Mouse (Mus musculus): ENCODE measurements around the gene Slc47a1. TPM values are rescaled to one million over a fixed set of nuclear protein-coding genes. Genes with fewer than 3 reads are reported as not detected.

Slc47a1 gene
- polyA plus RNA-seq, 1 experiment = 6.4 TPM

- Histone ChIP-seq H3K4me3 (ENCODE audit: insufficient read depth, low read length) (no peak overlapping the region), H3K4me1 (ENCODE audit: control insufficient read depth, insufficient read depth, low read length) (no peaks in the 10 kb centered on the region), H3K27ac (ENCODE audit: insufficient read depth, low read length) (no peak overlapping the region)
- TF ChIP-seq POLR2A (IDR thresholded peaks at IDR 0.05; ENCODE audit: extremely low read depth, insufficient read depth, low read length) = no peak
- TF ChIP-seq CTCF (IDR thresholded peaks at IDR 0.05; ENCODE audit: extremely low read depth, insufficient read depth, low read length) = no peak
Observed at GRCm38 (mm10) chr11:61385725-61386124, 7.6 kb upstream of the Slc47a1 start.

DNA sequence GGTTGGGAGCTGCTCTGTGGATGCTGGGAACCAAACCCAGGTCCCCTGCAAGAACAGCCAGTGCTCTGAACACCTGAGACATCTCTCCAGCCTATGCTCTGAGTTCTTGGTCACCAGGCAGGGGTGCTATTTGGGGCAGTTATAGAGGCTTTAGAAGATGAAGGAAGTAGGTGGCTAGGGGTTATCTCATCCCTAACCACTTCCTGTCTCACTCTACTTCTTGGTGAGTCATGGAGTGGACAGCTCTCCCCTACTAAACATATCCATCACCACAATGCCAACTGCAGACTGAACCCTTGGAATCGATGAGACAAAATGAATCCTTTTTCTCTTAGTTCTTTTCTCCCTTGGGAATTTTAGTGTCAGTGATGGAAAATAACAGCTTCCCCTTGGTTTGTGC lies 3.1 kb upstream of the Slc47a1 start:
- H3K27ac ChIP-seq (ENCODE audit: insufficient read depth, low read length) = no peak overlapping the region
- H3K4me3 ChIP-seq (ENCODE audit: insufficient read depth, low read length) = no peak overlapping the region
- TF ChIP-seq CTCF (IDR thresholded peaks at IDR 0.05; ENCODE audit: extremely low read depth, insufficient read depth, low read length) = no peak
- no peak for TF ChIP-seq POLR2A (IDR thresholded peaks at IDR 0.05; ENCODE audit: extremely low read depth, insufficient read depth, low read length)
- H3K4me1 ChIP-seq (ENCODE audit: control insufficient read depth, insufficient read depth, low read length) = no peaks in the 10 kb centered on the region

DNA sequence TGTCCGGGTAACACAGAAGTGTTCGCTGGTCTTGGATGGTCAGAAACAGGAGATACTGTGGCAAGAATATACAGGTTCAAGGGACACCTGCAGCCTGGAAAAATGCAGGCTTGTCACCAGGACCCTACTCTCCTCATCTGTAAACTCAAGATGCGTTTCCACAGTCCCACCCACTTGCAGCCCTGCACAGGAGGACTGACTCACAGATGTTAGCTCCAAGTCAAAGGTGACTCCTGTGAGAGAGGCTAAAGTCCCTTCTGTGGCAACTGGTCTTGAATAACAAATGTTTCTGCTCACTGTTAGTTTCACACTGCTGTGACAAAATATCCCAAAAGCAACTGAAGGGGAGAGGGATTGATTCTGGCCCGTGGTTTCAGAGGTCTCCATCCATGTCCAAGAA lies 506 bp upstream of the Slc47a1 start:
- Histone ChIP-seq H3K4me1 (ENCODE audit: control insufficient read depth, insufficient read depth, low read length) (no peaks in the 10 kb centered on the region), H3K4me3 (ENCODE audit: insufficient read depth, low read length) (no peak overlapping the region), H3K27ac (ENCODE audit: insufficient read depth, low read length) (no peak overlapping the region)
- TF ChIP-seq POLR2A (IDR thresholded peaks at IDR 0.05; ENCODE audit: extremely low read depth, insufficient read depth, low read length) (no peak), CTCF (IDR thresholded peaks at IDR 0.05; ENCODE audit: extremely low read depth, insufficient read depth, low read length) (no peak)

DNA sequence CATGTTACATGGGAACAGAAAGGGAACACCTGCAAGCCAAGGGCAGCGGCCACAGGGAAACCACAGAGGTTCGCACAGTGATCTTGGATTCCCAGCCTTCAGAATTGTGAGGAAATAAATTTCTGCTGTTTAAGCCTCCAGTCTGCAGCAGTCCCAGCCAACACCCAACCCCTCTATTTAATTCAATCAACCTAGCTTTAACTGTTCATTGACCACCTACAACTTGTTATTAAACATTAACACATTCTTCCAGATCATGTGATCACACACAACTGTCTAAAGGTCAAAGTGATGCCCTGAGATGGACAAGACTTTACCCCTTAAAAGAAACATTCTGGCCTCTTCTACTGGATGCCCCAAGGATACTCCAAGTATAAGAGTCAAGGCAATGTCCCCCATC lies 9.5 kb downstream of the Slc47a1 start:
- no peak overlapping the region for H3K4me3 ChIP-seq (ENCODE audit: insufficient read depth, low read length)
- H3K27ac ChIP-seq (ENCODE audit: insufficient read depth, low read length) = no peak overlapping the region
- no peak for TF ChIP-seq POLR2A (IDR thresholded peaks at IDR 0.05; ENCODE audit: extremely low read depth, insufficient read depth, low read length)
- TF ChIP-seq CTCF (IDR thresholded peaks at IDR 0.05; ENCODE audit: extremely low read depth, insufficient read depth, low read length) = no peak
- no peaks in the 10 kb centered on the region for H3K4me1 ChIP-seq (ENCODE audit: control insufficient read depth, insufficient read depth, low read length)

DNA sequence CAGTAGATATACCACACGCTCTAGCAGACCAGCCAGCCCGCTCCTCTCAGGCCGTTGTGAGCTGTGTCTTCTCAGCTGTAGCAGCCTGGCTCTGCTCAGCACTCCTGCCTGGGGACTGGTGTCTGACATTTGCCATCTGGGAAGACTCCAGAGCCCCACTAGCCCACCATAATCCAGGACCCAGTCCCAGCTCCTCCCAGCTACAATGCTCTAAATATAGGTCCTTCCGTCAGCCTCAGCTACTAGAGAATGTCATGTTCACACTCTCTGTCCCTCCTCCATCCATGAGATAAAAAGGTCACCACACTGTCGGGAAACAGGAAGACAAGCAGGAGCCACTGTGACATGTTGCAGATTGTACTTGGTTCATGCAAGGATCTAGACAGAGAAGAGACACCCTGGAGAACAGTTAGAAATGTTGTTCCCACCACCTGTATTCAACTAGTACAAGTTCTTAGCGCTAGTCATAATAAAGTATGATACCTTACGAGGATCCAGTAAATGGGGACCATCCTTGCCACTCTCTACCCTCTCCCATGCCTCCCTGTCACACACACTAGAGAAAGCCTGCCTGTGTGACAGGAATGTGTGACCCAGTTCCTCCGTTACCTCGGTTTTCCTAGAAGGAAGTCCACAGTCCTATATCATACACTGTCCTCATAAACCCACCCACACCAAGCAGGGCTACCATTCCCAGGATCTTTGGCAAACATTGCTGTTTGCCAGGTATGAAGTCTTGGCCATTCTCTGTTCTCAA lies 11.4 kb downstream of the Slc47a1 start:
- Histone ChIP-seq H3K27ac (ENCODE audit: insufficient read depth, low read length) (no peak overlapping the region), H3K4me1 (ENCODE audit: control insufficient read depth, insufficient read depth, low read length) (no peaks in the 10 kb centered on the region), H3K4me3 (ENCODE audit: insufficient read depth, low read length) (no peak overlapping the region)
- TF ChIP-seq POLR2A (IDR thresholded peaks at IDR 0.05; ENCODE audit: extremely low read depth, insufficient read depth, low read length) = no peak
- TF ChIP-seq CTCF (IDR thresholded peaks at IDR 0.05; ENCODE audit: extremely low read depth, insufficient read depth, low read length) = no peak

GRCm38 (mm10) chr11:61365938-61366337 lies 12.2 kb downstream of the Slc47a1 start:
- Histone ChIP-seq H3K4me3 (ENCODE audit: insufficient read depth, low read length) (no peak overlapping the region), H3K27ac (ENCODE audit: insufficient read depth, low read length) (no peak overlapping the region), H3K4me1 (ENCODE audit: control insufficient read depth, insufficient read depth, low read length) (no peaks in the 10 kb centered on the region)
- no peak for TF ChIP-seq POLR2A (IDR thresholded peaks at IDR 0.05; ENCODE audit: extremely low read depth, insufficient read depth, low read length)
- TF ChIP-seq CTCF (IDR thresholded peaks at IDR 0.05; ENCODE audit: extremely low read depth, insufficient read depth, low read length) = no peak

GRCm38 (mm10) chr11:61364096-61364495 lies 14.0 kb downstream of the Slc47a1 start:
- Histone ChIP-seq H3K4me1 (ENCODE audit: control insufficient read depth, insufficient read depth, low read length) (no peaks in the 10 kb centered on the region), H3K4me3 (ENCODE audit: insufficient read depth, low read length) (no peak overlapping the region), H3K27ac (ENCODE audit: insufficient read depth, low read length) (no peak overlapping the region)
- no peak for TF ChIP-seq CTCF (IDR thresholded peaks at IDR 0.05; ENCODE audit: extremely low read depth, insufficient read depth, low read length)
- no peak for TF ChIP-seq POLR2A (IDR thresholded peaks at IDR 0.05; ENCODE audit: extremely low read depth, insufficient read depth, low read length)

DNA sequence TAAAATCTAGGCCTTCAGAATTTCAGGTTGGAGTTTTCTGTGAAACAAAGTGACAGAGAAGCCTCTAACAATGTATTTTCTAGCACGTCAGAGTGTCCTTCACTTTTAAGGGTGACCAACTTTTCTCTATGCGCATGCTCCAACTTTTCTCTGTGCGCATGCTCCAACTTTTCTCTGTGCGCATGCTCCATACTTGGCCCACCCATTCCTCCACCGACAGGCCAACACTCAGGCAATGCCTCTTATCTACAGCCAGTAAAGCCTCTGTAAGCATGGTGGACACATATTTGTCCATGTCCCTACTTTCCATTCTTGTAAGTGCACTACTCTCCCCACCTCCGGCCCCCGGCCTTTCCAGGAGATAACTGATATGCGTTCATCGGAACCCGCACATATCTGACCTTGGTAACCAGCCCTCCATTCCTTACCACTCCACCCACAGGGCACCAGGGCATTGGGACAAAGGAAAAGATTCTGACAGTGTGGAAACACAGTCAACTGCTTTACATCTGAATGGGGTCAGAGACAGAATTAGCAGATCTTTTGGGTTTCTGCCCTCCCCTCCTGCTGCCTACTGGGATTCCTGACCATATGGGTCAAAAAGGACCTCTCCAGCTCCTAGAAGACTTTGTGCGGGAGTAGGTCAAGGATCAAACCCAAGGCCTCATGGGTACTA lies 16.5 kb downstream of the Slc47a1 start:
- Histone ChIP-seq H3K4me1 (ENCODE audit: control insufficient read depth, insufficient read depth, low read length) (no peaks in the 10 kb centered on the region), H3K27ac (ENCODE audit: insufficient read depth, low read length) (no peak overlapping the region), H3K4me3 (ENCODE audit: insufficient read depth, low read length) (no peak overlapping the region)
- TF ChIP-seq CTCF (IDR thresholded peaks at IDR 0.05; ENCODE audit: extremely low read depth, insufficient read depth, low read length) = no peak
- TF ChIP-seq POLR2A (IDR thresholded peaks at IDR 0.05; ENCODE audit: extremely low read depth, insufficient read depth, low read length) = no peak

GRCm38 (mm10) chr11:61356600-61356999 lies 21.5 kb downstream of the Slc47a1 start:
- H3K4me1 ChIP-seq (ENCODE audit: control insufficient read depth, insufficient read depth, low read length) = no peaks in the 10 kb centered on the region
- no peak overlapping the region for H3K4me3 ChIP-seq (ENCODE audit: insufficient read depth, low read length)
- TF ChIP-seq POLR2A (IDR thresholded peaks at IDR 0.05; ENCODE audit: extremely low read depth, insufficient read depth, low read length) (no peak), CTCF (IDR thresholded peaks at IDR 0.05; ENCODE audit: extremely low read depth, insufficient read depth, low read length) (no peak)
- no peak overlapping the region for H3K27ac ChIP-seq (ENCODE audit: insufficient read depth, low read length)

GRCm38 (mm10) chr11:61356111-61356510 lies 22.0 kb downstream of the Slc47a1 start:
- TF ChIP-seq CTCF (IDR thresholded peaks at IDR 0.05; ENCODE audit: extremely low read depth, insufficient read depth, low read length) = no peak
- TF ChIP-seq POLR2A (IDR thresholded peaks at IDR 0.05; ENCODE audit: extremely low read depth, insufficient read depth, low read length) = no peak
- Histone ChIP-seq H3K27ac (ENCODE audit: insufficient read depth, low read length) (no peak overlapping the region), H3K4me1 (ENCODE audit: control insufficient read depth, insufficient read depth, low read length) (no peaks in the 10 kb centered on the region), H3K4me3 (ENCODE audit: insufficient read depth, low read length) (no peak overlapping the region)

Data from cortical plate, adult 2 months (tissue).